Mouse (Mus musculus) hindbrain, embryonic 14.5 days (tissue): Measurements from ENCODE around the gene Nop9. TPM values are rescaled to one million over a fixed set of nuclear protein-coding genes. Genes with fewer than 3 reads are reported as not detected.

ENCODE experiments used
- ATAC-seq: fragments of 200-750 bp; cut with Nextera tagmentation; 2 replicates; pipeline ENCODE4 v1.8.0; 2017; ENCODE audit warnings: moderate number of reproducible peaks, mild to moderate bottlenecking, moderate TSS enrichment, moderate library complexity; ENCODE audit not compliant: low FRiP score
- DNase-seq: peaks from one replicate; pipeline ENCODE4 v3.0.0-alpha.2; 2015; ENCODE audit warnings: low spot score
- H3K27ac ChIP-seq: fragments of 300-500 bp; sonication (generic); 2 replicates; pipeline ENCODE4 v1.5.1; 2014; ENCODE audit warnings: mild to moderate bottlenecking, moderate library complexity
- H3K27me3 ChIP-seq: fragments of 300-500 bp; sonication (generic); 2 replicates; pipeline ENCODE4 v1.6.1; 2014; ENCODE audit warnings: mild to moderate bottlenecking, low read length, mixed read lengths; ENCODE audit not compliant: control insufficient read depth, insufficient read depth
- H3K36me3 ChIP-seq: fragments of 300-500 bp; sonication (generic); replicated peaks from 2 replicates; pipeline ENCODE4 v1.6.1; 2014; ENCODE audit not compliant: control insufficient read depth, insufficient read depth
- H3K4me1 ChIP-seq: fragments of 300-500 bp; sonication (generic); replicated peaks from 2 replicates; pipeline ENCODE4 v1.6.1; 2014; ENCODE audit warnings: antibody characterized with exemption, low read length, mixed read lengths; ENCODE audit not compliant: control insufficient read depth, insufficient read depth
- H3K4me2 ChIP-seq: fragments of 300-500 bp; sonication (generic); replicated peaks from 2 replicates; pipeline ENCODE4 v1.6.1; 2014; ENCODE audit warnings: mild to moderate bottlenecking, moderate library complexity
- H3K4me3 ChIP-seq: fragments of 300-500 bp; sonication (generic); replicated peaks from 2 replicates; pipeline ENCODE4 v1.5.1; 2014; ENCODE audit warnings: mild to moderate bottlenecking, low read length
- H3K9ac ChIP-seq: fragments of 300-500 bp; sonication (generic); 2 replicates; pipeline ENCODE4 v1.6.1; 2014
- H3K9me3 ChIP-seq: fragments of 300-500 bp; sonication (generic); 2 replicates; pipeline ENCODE4 v1.6.1; 2016; ENCODE audit warnings: low read length; ENCODE audit not compliant: control insufficient read depth
- WGBS: fragments of 180-500 bp; shearing (Covaris S2); extraction: QIAGEN DNeasy Blood & Tissue Kit; methylation state at CpG from one replicate; pipeline ENCODE4 v1.1.7; 2014; 5-methylcytosine and 5-hydroxymethylcytosine counted together
- polyA plus RNA-seq: library from polyadenylated mRNA; unstranded; fragments of >200 nt; fragmentation: Nextera tagmentation; extraction: Ambion mirVana; gene quantifications from 2 replicates; pipeline ENCODE4 v1.2.1, GENCODE M21; 2014

The Nop9 gene
- polyA plus RNA-seq, 1 experiment from 2014 or later, result 31.4 TPM

GRCm38 (mm10) chr14:55723433-55723832, 22.1 kb upstream of the Nop9 start:
- Histone ChIP-seq H3K4me1 (peaks cover 12% of the 10 kb centered on the region; the same call in 1 of the 2 replicates), H3K4me3 (no peak overlapping the region), H3K36me3 (peaks cover 15% of the 10 kb centered on the region), H3K4me2 (no peak overlapping the region), H3K9me3 (no peaks in the 10 kb centered on the region), H3K27me3 (no peaks in the 10 kb centered on the region), H3K27ac (no peak overlapping the region), H3K9ac (no peak overlapping the region)
- DNase-seq (no peak), ATAC-seq (no peak)
- 95% methylated on average over 7 of the region's 7 CpGs for WGBS

GRCm38 (mm10) chr14:55724411-55724871, 21.1 kb upstream of the Nop9 start:
- Histone ChIP-seq H3K4me2 (no peak overlapping the region), H3K36me3 (peaks cover 8% of the 10 kb centered on the region; the same call in 1 of the 2 replicates), H3K27ac (no peak overlapping the region), H3K4me1 (peaks cover 12% of the 10 kb centered on the region; the same call in 1 of the 2 replicates), H3K9me3 (no peaks in the 10 kb centered on the region), H3K9ac (no peak overlapping the region), H3K4me3 (no peak overlapping the region), H3K27me3 (no peaks in the 10 kb centered on the region)
- WGBS, result 70% methylated on average over 8 of the region's 8 CpGs
- ATAC-seq (no peak), DNase-seq (no peak)

- no peaks in the 10 kb centered on the region for H3K36me3 ChIP-seq
- DNase-seq, result no peak
- H3K27ac ChIP-seq, result no peak overlapping the region
- H3K27me3 ChIP-seq, result no peaks in the 10 kb centered on the region
- no peak overlapping the region for H3K9ac ChIP-seq
- H3K4me1 ChIP-seq, result peaks cover 7% of the 10 kb centered on the region; the same call in 1 of the 2 replicates
- H3K4me2 ChIP-seq, result no peak overlapping the region
- H3K9me3 ChIP-seq, result no peaks in the 10 kb centered on the region
- no peak overlapping the region for H3K4me3 ChIP-seq
- ATAC-seq, result no peak
Measured at GRCm38 (mm10) chr14:55726261-55726660, 19.2 kb upstream of the Nop9 start.

GRCm38 (mm10) chr14:55727889-55728685, 17.4 kb upstream of the Nop9 start:
- Histone ChIP-seq H3K36me3 (no peaks in the 10 kb centered on the region), H3K4me3 (no peak overlapping the region), H3K4me1 (no peaks in the 10 kb centered on the region), H3K4me2 (no peak overlapping the region), H3K27ac (no peak overlapping the region), H3K9me3 (no peaks in the 10 kb centered on the region), H3K27me3 (no peaks in the 10 kb centered on the region), H3K9ac (no peak overlapping the region)
- DNase-seq (no peak), ATAC-seq (no peak)
- WGBS, result 70% methylated on average over 8 of the region's 8 CpGs

- H3K9ac ChIP-seq, result no peak overlapping the region
- no peaks in the 10 kb centered on the region for H3K27me3 ChIP-seq
- DNase-seq, result no peak
- H3K4me2 ChIP-seq, result no peak overlapping the region
- no peaks in the 10 kb centered on the region for H3K9me3 ChIP-seq
- H3K4me3 ChIP-seq, result no peak overlapping the region
- 0 out of 2 replicates have a peak overlapping the region, but pooled peaks have one; percentile 5 for H3K27ac ChIP-seq
- 70% methylated on average over 7 of the region's 7 CpGs for WGBS
- H3K4me1 ChIP-seq, result no peaks in the 10 kb centered on the region
- H3K36me3 ChIP-seq, result no peaks in the 10 kb centered on the region
- no peak for ATAC-seq
Measured at GRCm38 (mm10) chr14:55730116-55730515, 15.4 kb upstream of the Nop9 start.

GRCm38 (mm10) chr14:55730531-55731032, 14.9 kb upstream of the Nop9 start:
- Histone ChIP-seq H3K9ac (no peak overlapping the region), H3K4me1 (no peaks in the 10 kb centered on the region), H3K4me2 (no peak overlapping the region), H3K27ac (peak overlapping the region; percentile 20; the same call in 1 of the 2 replicates), H3K4me3 (no peak overlapping the region), H3K9me3 (no peaks in the 10 kb centered on the region), H3K36me3 (no peaks in the 10 kb centered on the region), H3K27me3 (no peaks in the 10 kb centered on the region)
- DNase-seq, result peak; percentile 49
- ATAC-seq, result no peak
- 75% methylated on average over 7 of the region's 7 CpGs for WGBS

- H3K9me3 ChIP-seq, result no peaks in the 10 kb centered on the region
- H3K27ac ChIP-seq, result no peak overlapping the region
- no peak for ATAC-seq
- no peak overlapping the region for H3K9ac ChIP-seq
- no peak for DNase-seq
- H3K4me2 ChIP-seq, result no peak overlapping the region
- no peaks in the 10 kb centered on the region for H3K4me1 ChIP-seq
- H3K27me3 ChIP-seq, result no peaks in the 10 kb centered on the region
- H3K36me3 ChIP-seq, result peaks cover 5% of the 10 kb centered on the region
- 75% methylated on average over 10 of the region's 10 CpGs for WGBS
- H3K4me3 ChIP-seq, result no peak overlapping the region
Measured at GRCm38 (mm10) chr14:55733889-55734288, 11.6 kb upstream of the Nop9 start.

- H3K27ac ChIP-seq, result no peak overlapping the region
- H3K4me3 ChIP-seq, result no peak overlapping the region
- H3K36me3 ChIP-seq, result peaks cover 13% of the 10 kb centered on the region
- ATAC-seq, result no peak
- H3K9me3 ChIP-seq, result no peaks in the 10 kb centered on the region
- 81% methylated on average over 7 of the region's 7 CpGs for WGBS
- no peaks in the 10 kb centered on the region for H3K27me3 ChIP-seq
- H3K9ac ChIP-seq, result no peak overlapping the region
- DNase-seq, result no peak
- no peak overlapping the region for H3K4me2 ChIP-seq
- no peaks in the 10 kb centered on the region for H3K4me1 ChIP-seq
Measured at GRCm38 (mm10) chr14:55734869-55735268, 10.6 kb upstream of the Nop9 start.

GRCm38 (mm10) chr14:55735334-55735733, 10.2 kb upstream of the Nop9 start:
- ATAC-seq (no peak), DNase-seq (no peak)
- H3K4me1 ChIP-seq, result no peaks in the 10 kb centered on the region
- H3K9ac ChIP-seq, result no peak overlapping the region
- no peak overlapping the region for H3K27ac ChIP-seq
- WGBS, result 69% methylated on average over 3 of the region's 3 CpGs
- no peaks in the 10 kb centered on the region for H3K9me3 ChIP-seq
- H3K4me3 ChIP-seq, result no peak overlapping the region
- no peaks in the 10 kb centered on the region for H3K27me3 ChIP-seq
- no peak overlapping the region for H3K4me2 ChIP-seq
- peaks cover 17% of the 10 kb centered on the region for H3K36me3 ChIP-seq
